Mouse (Mus musculus) cerebellum, adult 2 months (tissue): ENCODE results near the gene Fgf8.

Experiments
- CTCF ChIP-seq: fragments of 200-500 bp; IDR thresholded peaks from 2 replicates; pipeline ENCODE4 v1.5.1; 2011; ENCODE audit warnings: low read depth, mild to moderate bottlenecking, control low read depth, low read length, moderate library complexity, borderline replicate concordance; ENCODE audit not compliant: insufficient read depth
- POLR2A ChIP-seq: fragments of 200-500 bp; IDR thresholded peaks from 2 replicates; pipeline ENCODE4 v1.6.1; 2011; ENCODE audit warnings: low read length, control low read depth, borderline replicate concordance; ENCODE audit not compliant: insufficient read depth

GRCm38 (mm10) chr19:45792404-45792803 is 49.7 kb upstream of the Fgf8 start:
- TF ChIP-seq CTCF (no peak), POLR2A (no peak)
